Mouse (Mus musculus): ENCODE measurements around the gene Clpb. TPM values are rescaled to one million over a fixed set of nuclear protein-coding genes. Genes with fewer than 3 reads are reported as not detected.
"Not testable (repeated sequence)": the region's sequence is repeated elsewhere in the genome, so short reads cannot be mapped to it uniquely, and the experiment has no call there.

Gene Clpb
- total RNA-seq (2014; fragmentation: Nextera tagmentation) (19.3 and 19.6 TPM in 2 replicates), total RNA-seq (2017) (40.6 and 60.0 TPM in 2 replicates)

DNA sequence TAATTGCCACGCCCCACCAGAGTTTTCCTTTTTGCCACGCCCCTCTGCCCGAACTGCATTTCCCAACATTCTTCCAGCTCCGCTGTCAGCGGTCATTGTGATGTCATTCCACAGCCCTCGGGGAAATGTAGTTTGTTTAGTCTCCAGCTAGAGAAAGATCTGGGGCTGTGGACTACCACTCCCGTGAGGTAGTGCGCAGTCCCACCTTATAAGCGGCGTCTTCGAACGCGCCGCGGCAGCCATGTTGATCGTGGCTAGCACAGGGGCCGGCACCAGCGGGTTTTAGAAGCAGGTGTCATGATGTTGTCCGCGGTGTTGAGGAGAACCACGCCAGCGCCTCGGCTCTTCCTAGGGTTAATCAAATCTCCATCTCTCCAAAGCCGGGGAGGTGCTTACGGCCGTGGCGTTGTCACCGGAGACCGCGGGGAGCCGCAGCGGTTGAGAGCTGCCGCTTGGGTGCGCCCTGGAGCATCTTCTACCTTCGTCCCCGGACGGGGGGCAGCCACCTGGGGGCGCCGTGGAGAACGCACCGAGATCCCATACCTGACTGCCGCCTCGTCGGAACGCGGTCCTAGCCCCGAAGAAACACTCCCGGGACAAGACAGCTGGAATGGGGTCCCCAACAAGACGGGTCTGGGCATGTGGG, at the start of gene Clpb:
Gene Clpb (plus strand): TSS at position 120 of the 646 bp plus-strand sequence.
- peak; percentile 97 for ATAC-seq (replicated peaks; ENCODE audit: poor library complexity, severe bottlenecking)

DNA sequence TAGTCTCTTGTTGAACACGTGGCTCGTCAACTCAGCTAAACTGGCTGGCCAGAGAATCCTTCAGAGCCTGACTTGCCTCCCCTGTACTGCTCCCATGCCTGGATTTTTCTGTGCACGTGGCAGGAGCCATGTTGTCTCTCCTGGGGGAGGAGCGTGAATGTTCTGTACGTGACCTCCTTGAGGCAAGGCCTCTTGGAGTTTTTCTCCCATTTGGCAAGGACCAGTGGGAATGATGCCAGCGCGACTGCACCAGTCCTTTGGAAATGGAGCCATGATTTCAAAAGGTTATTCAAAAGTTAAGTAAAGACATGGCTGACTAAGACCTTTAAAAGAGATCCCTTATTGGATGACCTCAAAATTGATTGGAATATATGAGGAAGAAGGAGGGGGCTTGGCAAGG, 48.0 kb upstream of the Clpb start:
- ATAC-seq (replicated peaks; ENCODE audit: poor library complexity, severe bottlenecking), result no peak

DNA sequence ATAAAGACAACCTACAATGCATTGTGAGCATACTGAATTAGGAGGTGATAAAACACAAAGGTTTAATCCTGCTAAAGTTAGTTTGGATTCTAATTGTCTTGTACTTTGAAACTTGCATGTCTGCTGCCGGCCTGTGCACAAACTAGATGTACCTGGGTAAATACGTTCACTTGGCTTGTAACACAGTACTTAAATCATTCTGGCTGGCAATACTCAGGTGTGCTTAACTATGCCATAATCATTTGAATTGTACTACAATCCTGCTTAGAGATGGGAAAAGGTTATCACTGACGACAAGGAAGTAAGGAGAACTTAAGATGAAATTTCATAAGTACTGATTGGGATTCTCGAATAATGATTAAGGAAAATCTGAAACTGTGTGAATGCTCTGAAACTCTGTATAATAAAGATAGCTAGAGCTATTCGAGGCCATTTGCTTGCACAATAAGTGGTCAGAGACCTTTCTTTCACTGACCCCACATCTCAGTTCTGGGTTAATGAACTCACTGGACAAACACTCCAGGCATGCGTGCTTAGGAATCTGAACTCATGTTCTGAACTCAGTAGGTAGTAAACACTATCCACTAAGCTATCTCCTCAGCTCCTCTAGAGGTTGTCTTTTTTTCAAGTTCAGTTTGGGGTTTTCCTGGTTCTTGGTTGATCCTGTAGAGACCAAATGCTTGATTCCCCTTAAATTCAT, 47.1 kb upstream of the Clpb start:
- no peak for ATAC-seq (replicated peaks; ENCODE audit: poor library complexity, severe bottlenecking)

DNA sequence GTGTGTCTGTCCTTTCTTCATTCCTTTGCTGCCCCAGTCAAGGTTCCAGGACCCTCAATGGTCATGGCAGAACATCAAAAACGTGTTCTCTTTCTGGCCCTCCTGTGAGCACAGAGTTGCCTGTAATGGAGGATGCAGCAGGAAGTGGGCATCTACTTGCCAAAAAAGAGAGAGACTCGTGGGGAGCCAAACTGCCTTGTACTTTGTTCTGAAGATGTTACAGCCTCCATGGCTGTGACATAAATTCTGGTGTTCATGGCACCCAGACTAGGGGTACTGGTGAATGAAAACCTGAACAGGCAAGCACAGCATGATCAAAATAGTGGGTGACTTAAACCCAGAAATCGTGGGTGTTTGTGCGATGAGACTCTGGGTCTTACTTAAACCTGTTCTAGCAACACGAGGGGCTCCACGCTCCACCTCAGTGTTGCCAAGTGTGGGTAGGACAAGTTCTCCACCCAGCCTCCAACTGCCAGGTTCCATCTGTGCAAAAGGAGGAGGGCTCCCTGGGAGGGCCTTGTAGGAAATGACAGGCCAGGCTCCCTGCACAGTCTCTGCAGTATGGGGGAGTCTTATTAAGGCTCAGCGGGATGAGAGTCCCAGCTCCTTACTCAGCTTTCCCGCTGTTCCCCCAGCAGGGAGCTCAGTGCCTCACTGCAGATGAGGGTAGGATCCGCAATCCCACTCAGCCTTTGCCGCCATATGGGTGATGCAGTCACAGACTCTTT, 45.8 kb upstream of the Clpb start:
- no peak for ATAC-seq (replicated peaks; ENCODE audit: poor library complexity, severe bottlenecking)

DNA sequence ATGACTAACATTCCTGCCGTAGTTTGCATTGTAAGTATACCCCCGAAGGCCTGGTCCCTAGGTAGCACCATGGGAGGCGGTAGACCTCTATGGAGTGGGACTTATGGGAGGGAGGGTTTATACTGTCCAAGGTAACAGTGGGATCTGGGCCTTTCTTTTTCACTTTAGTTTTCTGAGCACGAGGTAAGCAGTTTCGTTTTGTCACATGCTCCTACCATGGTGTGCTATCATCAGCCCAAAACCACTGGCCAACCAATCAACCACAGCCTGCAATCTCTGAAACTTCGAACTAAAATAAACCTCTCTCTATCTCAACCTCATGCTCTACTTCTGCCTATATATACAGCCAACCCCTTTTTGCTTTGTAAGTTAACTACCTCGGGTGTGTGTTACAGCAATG, 45.2 kb upstream of the Clpb start:
- ATAC-seq (replicated peaks; ENCODE audit: poor library complexity, severe bottlenecking), result no peak

DNA sequence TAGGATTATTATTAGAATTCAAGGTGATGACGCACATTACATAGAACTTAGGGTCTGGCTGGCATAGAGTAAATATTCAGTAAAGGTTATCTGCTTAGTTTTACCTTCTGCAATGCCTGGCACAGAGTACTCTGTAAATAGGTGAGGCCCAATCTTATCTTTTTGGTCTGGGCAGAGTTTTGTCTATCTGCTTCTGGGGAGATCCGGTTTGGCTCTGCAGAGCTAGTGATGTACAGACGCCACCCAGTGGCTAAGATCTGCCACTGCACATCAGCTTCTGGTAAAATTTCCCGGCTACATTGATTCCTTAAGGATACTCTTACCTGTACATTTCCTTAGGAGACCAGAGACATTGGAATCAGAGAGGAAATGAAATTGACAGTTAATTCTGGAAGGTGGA, 43.1 kb upstream of the Clpb start:
- ATAC-seq (replicated peaks; ENCODE audit: poor library complexity, severe bottlenecking), result 0 out of 2 replicates have a peak, but pooled peaks have one; percentile 46

DNA sequence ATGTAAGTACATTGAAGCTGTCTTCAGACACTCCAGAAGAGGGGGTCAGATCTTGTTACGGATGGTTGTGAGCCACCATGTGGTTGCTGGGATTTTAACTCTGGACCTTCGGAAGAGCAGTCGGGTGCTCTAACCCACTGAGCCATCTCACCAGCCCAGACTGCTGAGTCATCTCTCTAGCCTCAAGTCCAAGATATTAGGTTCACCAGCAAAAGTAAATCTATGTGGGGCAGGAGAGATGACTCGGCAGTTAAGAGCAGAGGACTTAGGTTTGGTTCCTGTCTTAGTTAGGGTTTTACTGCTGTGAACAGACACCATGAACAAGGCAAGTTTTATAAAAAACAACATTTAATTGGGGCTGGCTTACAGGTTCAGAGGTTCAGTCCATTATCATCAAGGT, 41.6 kb upstream of the Clpb start:
- ATAC-seq (replicated peaks; ENCODE audit: poor library complexity, severe bottlenecking), result not testable (repeated sequence)

DNA sequence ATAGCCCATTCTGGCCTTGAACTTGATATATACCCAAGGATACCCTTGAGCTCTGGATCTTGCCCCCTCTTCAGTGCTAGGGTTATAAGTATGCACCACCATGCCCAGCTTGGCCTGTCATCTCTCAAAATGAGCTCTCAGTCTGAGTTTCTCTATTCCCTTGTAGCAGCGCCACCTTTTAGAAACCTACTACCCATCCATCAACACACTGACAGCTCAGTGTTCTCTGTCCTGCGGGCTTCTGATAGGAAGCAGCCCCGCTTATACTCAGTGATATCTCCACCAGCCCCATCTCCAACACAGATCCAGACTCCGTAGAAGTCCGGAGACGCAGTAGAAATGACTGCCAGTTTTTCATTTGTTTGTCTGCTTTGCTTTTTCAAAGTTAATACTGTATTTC, 39.1 kb upstream of the Clpb start:
- ATAC-seq (replicated peaks; ENCODE audit: poor library complexity, severe bottlenecking), result no peak

DNA sequence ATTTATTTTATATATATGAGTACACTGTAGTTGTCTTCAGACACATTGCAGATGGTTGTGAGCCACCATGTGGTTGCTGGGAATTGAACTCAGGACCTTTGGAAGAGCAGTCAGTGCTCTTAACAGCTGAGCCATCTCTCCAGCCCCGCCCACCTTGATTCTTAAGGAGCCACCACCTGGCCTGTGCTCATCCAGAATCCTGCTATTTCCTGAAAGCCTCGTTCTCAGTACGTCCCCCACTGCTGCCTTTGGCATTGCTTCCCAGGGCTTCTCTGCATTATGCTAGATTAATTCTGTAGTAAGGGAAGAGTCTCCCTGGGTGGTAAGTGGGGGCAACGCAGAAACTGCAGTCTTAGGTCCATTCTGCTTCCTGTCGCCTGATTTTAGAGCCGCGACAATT, 36.3 kb upstream of the Clpb start:
- ATAC-seq (replicated peaks; ENCODE audit: poor library complexity, severe bottlenecking), result not testable (repeated sequence)

DNA sequence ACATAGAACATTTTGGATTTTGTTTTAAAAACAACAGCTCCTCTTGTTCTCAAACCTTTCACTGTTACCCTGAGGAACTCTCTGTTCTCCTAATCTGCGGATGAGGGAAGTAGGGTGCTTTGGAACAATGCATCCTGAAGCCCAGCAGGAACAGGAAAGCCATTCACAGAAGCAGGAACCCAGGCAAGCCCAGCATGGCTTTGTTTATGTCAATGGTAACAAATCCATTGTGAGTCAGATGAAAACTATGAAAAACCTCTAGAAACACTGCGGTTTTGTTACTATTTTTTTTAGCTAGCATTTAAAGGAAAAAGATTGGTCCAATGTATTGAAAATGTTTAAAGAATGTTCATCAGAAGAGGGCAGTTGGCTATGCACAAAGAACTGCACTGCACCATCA, 35.0 kb upstream of the Clpb start:
- ATAC-seq (replicated peaks; ENCODE audit: poor library complexity, severe bottlenecking), result no peak

DNA sequence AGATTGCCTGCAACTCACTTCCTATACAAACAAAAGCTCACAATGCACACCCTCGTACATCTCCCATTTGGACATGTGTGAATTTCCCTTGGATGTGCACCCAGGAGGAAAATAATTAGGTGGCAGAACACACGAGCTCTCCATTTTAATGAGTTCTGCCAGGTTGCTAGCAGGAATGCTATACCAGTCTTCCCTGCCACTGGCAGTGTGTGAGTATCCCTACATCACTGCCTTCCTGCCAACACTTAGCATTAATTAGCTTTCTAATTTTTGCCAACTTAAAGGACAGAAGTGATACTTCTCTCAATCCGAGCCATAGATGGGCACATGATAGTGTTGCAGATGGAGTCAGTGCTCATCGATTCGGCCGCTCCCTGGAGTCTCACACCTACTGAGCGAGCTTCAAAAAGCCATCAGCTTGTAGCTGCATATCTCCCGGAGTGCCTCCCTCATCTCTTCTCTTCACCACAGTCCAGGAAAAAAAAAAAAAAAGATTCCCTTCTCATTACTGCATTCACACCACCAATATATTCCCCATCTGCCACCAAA, 29.7 kb upstream of the Clpb start:
- no peak for ATAC-seq (replicated peaks; ENCODE audit: poor library complexity, severe bottlenecking)

DNA sequence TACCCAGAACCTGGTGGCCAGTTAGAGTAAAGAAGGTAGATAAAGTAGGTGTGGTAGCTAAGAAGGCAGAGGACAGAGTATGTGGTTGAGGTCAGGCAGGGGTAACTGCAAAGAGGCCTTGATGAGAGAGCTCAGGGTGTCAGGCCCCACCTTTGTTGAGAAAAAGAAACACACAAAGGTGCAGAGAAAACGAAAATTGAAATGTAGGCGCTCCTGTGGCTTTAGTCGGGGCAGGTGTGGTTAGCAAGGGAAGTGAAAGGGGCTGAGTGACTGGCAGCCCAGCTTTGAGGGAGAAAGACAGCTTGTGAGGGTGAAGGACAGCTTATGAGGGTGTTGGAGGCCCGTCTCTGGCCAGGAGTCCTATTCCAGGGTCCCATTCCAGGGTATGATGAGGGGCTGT, 28.9 kb upstream of the Clpb start:
- ATAC-seq (replicated peaks; ENCODE audit: poor library complexity, severe bottlenecking), result no peak

DNA sequence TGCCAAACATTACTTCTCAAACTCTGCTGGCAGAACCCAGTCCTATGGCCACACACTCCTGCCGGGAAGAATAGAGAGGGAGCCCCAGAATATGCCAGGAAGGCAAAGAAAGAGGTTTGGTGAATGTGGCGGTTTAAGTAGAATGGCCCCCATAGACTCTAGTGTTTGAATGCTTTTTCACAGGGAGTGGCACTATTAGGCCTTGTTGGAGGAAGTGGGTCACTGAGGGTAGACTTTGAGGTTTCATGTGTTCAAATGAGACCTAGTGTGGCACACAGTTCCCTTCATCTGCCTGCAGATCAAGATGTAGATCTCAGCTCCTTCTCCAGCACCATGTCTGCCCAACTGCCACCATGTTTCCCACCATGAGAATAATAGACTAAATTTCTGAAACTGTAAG, 27.4 kb upstream of the Clpb start:
- no peak for ATAC-seq (replicated peaks; ENCODE audit: poor library complexity, severe bottlenecking)

DNA sequence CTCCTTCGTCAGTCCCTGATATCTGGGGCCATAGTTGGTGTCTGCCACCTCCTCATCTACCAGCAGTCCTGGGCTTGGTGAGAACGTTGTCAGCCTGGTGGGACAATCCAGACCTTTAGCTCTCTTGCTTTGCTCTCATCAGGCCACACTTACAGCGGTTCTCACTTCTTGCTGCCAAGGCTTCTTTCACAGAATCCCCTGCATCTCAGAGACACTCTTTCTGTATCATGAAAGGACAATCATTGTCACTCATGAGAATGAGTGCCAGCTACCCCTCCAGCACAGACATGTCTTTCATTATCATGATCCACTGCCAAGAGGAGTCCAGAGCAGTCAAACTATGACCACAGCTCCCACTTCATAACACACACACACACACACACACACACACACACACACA, 19.6 kb upstream of the Clpb start:
- no peak for ATAC-seq (replicated peaks; ENCODE audit: poor library complexity, severe bottlenecking)

DNA sequence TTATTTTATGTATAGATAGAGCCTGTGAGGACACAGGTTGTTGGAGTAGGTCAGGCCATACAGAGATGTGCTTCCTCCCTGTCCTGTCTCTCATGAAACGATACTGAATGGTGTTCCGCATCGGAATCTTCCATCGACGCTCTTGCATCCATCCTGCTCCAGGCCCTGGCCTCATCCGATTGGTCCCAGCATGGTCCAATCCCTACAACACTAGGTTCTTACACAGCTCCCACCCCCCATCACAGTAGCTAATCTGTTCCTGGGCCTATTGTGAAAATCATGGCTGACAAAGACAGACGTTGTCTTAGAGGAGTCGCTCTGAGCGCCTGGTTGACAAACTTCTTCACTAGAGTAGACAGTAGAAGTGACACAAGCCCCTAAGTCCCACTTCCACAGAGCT, 13.7 kb upstream of the Clpb start:
- no peak for ATAC-seq (replicated peaks; ENCODE audit: poor library complexity, severe bottlenecking)

DNA sequence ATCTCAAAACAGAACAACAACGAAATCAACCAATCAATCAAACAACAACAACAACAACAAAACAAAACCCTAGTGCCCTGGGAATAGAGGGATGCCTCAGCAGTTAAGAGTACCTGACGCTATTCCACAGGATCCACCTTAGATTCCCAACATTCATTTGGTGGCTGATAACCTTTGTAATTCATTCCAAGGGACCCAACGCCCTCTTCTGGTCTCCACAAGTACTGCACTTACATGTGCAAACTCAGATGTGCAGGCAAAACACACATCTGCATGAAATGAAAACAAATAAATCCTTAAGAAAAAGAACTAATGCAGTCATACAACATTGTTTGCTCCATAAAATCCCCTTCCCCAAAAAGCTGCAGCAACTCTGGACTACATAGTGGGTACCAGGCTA, 12.9 kb upstream of the Clpb start:
- ATAC-seq (replicated peaks; ENCODE audit: poor library complexity, severe bottlenecking), result no peak

DNA sequence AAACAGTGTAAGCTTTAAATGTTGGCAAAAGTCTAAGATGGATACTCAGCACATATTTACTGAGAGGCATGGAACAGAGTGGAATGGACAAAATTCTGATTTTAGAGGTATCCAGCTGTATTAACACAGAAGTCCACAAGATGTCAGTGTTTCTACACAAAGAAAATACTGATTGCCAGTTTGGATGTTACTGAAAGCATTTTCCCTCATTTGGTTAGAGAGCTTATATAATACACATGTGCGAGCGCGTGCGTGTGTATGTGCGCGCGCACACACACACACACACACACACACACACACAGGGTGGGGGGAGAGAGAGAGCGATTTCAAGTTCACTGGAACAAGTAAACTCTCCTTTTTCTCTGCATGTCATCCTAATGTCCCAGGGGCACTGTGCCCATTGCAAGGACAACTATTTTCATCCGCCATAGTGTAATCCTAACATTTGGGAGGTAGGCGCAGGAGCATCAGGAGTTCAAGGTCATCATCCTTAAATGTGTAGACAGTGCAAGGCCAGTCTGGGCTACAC, 9.7 kb upstream of the Clpb start:
- peak; percentile 67 for ATAC-seq (replicated peaks; ENCODE audit: poor library complexity, severe bottlenecking)

DNA sequence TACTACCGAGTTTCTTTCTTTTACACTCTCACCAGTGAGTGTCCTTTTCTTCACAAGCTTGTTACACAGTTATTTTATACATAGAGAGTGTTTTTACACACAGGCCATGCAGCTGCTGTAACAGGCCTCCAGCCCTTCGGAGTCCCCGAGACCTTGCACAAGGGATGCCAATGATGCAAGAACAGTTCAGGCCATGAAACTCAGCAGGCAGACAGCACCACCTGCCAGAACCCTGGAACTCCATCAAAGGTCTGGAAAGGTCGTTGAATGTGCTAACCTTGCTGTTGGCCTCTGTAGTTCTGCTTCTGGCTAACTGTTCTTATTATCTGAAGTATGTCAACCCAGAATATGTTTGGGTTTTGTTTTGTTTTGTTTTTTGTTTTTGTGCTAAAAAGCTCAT, 8.5 kb upstream of the Clpb start:
- ATAC-seq (replicated peaks; ENCODE audit: poor library complexity, severe bottlenecking), result peak; percentile 69

DNA sequence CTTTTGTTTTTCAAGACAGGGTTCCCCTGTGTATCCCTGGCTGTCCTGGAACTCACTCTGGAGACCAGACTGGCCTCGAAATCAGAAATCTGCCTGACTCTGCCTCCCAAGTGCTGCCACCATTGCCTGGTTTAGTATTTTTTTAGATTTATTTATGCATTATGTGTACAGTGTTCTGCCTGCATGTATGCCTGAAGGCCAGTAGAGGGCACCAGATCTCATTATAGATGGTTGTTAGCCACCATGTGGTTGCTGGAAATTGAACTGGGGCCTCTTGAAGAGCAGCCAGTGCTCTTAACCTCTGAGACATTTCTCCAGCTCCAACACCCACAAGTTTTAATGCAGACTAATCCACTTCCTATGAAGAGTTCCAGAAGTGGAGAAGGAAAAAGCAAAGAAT, 1.4 kb upstream of the Clpb start:
- ATAC-seq (replicated peaks; ENCODE audit: poor library complexity, severe bottlenecking), result no peak

DNA sequence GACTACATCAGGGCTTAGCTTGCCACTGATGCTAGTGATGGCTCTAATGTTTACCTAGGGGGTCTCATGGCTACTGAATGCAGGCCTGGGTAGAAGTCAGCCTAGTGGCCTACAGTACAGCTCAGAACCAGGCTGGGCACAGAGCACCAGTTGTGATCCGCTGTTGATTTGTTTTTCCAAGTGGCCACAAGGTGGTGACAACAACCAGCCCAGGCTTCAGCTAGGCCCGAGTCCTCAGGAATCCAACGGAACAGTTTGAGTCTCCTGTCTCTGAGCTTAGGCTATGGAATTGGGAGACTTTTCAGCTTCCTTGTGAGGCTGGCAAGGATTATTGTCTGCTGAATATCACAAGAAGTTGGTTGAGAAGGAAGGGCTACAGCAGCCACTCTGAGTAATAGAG, 3.1 kb downstream of the Clpb start:
- ATAC-seq (replicated peaks; ENCODE audit: poor library complexity, severe bottlenecking), result no peak
